Mouse (Mus musculus) kidney, adult 2 months (tissue): ENCODE data around the gene Ceacam18.

ENCODE experiments used
- CTCF ChIP-seq: fragments of 200-500 bp; conservative IDR thresholded peaks from 2 replicates; pipeline ENCODE4 v1.5.1; 2011; ENCODE audit warnings: low read depth, mild to moderate bottlenecking, control low read depth, low read length, moderate library complexity, mixed read lengths; ENCODE audit not compliant: insufficient read depth, insufficient read length
- POLR2A ChIP-seq: fragments of 200-500 bp; IDR thresholded peaks from one replicate; pipeline ENCODE4 v1.6.1; 2011; ENCODE audit warnings: low read depth, low read length, control low read depth

- TF ChIP-seq POLR2A, result no peak
- no peak for TF ChIP-seq CTCF
Measured at GRCm38 (mm10) chr7:43633940-43634339, 567 bp upstream of the Ceacam18 start.
